Mouse (Mus musculus): ENCODE results near the gene Mov10. TPM values are rescaled to one million over a fixed set of nuclear protein-coding genes. Genes with fewer than 3 reads are reported as not detected.
"Not testable (repeated sequence)": the region's sequence is repeated elsewhere in the genome, so short reads cannot be mapped to it uniquely, and the experiment has no call there.

Gene Mov10
- 10 to 100 TPM; 12.3 to 22.3 TPM for total RNA-seq (2021)
- long read RNA-seq, experiment 1, partial matches to known transcripts: 11 of 13 reads
- long read RNA-seq, experiment 1, other reads (novel, unspliced or antisense): 1 of 13 reads
- long read RNA-seq, experiment 2, partial matches to known transcripts: 1 of 4 reads
- long read RNA-seq, experiment 2, other reads (novel, unspliced or antisense): 1 of 4 reads

GRCm38 (mm10) chr3:104817991-104818748 is at the start of gene Mov10:
Mov10 (minus strand) TSS chr3:104818563.
- DNase-seq: peak; percentile 70 to 82

GRCm38 (mm10) chr3:104866674-104867073 is 48.3 kb upstream of the Mov10 start:
- DNase-seq: not testable (repeated sequence)

DNA sequence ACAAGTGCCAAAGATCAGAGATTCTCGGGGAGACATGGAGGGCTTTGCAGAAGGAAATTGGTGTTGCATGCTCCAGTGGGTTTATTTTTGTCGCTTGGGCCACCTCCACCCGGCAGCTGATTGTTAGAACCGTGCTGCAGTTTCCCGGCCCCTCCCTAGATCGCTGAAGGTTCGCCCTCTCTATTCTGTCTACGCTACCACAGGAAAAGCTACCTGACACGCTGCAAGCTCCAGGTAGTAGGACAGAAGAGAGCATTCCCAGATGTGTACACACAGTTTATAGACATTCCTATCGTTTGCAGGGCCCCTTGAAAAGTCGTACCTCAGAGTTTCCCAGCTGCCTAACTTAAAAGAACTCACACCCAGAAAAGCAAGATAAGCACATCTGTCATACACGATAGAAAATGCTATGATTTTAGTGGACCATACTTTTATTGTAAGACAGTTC is 47.0 kb upstream of the Mov10 start:
- DNase-seq: no peak

DNA sequence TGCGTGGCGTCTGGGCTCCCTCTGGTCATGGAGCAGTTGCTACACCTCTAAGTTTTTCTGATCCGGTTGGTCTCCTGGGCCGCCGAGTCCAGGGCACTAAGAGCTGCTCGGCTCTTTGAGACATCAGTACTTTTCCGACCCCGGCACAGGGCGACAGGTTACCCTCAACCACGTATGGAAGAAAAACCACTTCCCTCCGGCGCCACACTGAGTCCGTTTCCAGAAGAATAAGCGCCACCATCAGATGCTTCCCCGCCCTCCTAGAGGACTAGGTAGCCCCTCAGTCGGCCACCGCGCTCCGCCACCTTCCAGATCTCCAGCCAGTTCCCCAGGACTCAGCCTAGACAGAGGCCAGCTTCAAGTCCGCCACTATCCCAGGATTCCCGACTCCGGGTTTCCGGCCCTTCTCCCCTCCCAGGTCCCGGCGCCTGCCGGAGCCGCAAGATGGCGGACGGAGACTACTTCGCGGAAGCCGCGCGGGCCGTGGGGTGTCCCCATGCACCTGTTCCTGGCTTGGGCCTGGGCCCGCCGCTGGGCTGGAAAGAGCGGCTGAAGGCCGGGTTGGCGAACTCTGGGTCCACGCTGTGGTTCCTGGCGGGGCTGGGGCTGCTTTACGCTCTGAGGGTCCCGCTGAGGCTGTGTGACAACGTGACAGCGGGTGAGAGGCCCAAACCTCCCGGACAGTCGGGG is 46.4 kb upstream of the Mov10 start:
- peak; percentile 95 for DNase-seq

DNA sequence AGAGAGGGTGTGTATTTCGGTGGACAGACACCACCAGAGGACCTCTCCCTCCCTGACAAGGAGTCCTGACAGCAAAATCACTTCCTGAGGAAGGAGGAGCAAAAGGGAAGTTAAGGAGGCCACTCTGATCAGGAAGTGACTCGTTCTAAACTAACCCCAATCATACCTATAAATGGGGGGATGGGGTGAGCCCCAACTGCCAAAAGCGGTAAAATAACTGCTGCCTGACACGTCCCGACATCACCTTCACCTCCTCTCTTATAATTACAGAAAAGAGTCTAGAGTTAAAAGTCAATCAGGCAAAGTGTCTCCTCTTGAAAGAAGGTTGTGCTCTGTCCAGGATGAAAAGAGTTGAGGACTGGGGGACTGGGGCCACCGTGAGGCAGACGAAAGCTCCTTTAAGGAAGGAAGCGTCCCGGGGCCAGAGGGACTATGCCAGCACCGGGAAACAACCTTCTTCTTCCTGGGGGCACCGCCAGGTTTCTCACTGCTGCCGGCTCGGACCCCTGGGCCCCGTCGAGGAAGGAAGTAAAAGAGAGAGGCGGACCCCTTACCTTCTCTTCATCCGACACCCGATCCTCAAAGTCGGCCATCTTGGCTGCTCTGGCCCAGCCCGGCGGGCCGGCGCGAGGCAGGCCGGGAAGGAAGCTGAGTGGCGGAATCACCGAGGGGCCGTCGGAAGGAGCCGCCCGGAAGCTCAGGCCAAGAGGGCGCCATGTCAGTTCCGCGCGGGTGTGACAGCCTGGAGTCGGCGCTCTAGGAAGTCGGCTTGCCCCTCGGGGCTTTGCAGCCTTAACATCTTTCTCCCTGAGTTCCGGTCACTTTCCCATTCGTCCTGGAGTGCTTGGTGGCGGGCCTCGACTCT is 45.7 kb upstream of the Mov10 start, which contains the start of the genes St7l and Capza1:
Gene St7l, plus strand, starts transcription at position 220 of the 865 bp plus-strand sequence.
Gene Capza1, minus strand, starts transcription at position 720 of the 865 bp plus-strand sequence.
- peak; percentile 94 for DNase-seq

DNA sequence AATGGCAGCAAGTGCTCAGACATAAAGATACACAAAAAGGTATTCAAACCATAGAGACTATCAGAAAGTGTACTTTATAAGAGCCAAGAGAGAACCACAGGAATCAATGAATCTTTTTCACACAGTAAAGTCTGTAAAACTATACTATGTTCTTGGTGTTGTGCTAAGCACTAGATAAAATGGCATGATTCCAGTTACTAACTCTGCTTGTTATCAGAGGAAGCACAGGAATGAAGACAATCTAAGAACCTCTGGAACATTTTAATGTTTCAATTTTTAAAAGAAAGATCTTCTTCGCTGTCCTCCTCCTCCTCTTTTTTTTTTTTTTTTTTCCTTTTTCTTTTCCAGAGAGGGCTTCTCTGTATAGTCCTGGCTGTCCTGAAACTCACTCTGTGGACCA is 40.2 kb upstream of the Mov10 start:
- DNase-seq: no peak

DNA sequence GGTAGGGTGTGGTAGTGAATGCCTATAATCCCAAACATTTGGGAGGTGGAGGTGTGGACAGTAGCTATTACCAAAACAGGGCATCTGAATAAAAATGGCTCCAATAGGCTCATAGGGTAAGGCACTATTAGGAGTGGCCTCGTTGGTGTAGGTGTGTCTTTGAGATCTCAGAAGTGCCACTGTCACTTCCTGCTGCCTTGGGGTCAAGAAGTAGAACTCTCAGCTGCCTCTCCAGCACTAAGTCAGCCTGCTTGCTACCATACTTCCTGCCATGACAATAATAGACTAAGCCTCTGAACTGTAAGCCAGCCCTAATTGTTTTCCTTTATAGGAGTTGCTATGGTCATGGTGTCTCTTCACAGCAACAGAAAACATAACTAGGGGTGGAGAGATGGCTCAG is 37.7 kb upstream of the Mov10 start:
- no peak for DNase-seq

DNA sequence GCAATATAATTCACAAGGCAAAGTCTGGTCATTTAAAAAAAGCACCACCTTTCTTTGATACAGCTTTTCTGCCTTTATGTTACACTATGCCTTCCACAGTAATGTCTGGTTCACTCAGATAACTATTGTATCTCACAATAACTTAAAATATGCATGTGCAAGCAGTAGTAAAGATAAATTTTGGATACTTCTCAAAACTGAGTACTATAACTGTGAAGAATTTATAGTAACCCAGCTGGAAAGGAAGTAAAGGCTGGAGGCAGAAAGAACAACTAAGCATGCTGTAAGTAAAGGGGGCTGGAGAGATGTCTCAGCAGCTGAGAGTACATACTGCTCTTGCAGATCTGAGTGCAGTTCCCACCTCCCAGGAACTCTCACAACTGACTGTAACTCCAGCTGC is 36.5 kb upstream of the Mov10 start:
- DNase-seq: no peak

DNA sequence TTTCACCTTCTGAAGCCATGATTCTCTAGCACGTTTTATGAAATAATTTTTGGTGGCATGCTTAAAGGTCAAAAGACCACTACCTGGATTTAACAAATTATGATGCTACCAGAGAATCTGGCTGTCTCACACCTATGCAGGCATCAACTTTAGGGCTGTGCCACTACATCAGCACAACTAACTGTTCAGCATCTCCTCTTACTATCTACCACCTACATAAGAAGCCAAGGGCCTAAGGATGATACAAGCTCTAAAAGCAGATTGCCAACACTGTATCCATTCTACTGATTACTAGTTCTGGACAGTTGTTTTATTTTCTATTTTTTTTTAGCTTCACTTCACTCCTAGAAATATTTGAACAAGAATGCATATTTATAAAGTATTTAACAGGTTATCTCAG is 36.1 kb upstream of the Mov10 start:
- DNase-seq: no peak

DNA sequence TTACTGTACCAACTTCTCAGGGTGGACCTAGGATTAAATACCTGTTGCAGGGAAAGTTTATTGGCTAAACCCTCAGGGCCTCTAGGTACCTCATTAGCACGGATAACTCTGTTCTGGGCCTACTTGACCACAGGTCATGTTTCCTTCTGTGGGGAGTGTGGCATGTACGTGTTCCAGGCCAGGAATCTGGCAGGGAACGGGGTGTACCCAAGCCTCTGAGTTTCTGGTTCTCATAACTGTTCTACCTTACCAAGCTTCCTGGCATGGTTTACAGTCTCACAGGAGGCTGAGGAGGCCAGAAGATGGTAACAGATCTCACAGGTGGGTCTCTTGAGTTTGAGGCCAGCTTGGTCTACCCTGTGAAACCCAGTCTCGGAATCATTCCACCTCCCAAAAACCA is 28.2 kb upstream of the Mov10 start:
- DNase-seq: no peak

GRCm38 (mm10) chr3:104841049-104841448 is 22.7 kb upstream of the Mov10 start:
- no peak for DNase-seq

DNA sequence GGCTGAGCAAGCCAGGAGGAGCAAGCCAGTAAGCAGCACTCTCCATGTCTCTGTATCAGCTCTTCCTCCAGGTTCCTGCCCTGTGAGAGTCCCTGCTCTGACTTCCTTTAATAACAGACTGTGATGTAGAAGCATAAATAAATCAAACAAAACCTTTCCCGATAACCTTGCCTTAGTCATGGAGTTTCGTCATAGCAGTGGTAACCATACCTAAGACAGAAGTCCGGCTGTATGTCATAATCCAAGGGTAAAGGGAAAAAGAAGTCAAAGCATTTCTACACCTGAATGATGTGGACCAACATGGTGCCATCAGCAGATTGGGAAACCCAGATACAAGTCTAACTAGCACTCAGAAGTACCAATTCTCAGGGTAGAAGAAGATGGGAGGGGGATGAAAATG is 17.4 kb upstream of the Mov10 start:
- no peak for DNase-seq

- no peak for DNase-seq
Observed at GRCm38 (mm10) chr3:104822413-104822812, 4.0 kb upstream of the Mov10 start.

DNA sequence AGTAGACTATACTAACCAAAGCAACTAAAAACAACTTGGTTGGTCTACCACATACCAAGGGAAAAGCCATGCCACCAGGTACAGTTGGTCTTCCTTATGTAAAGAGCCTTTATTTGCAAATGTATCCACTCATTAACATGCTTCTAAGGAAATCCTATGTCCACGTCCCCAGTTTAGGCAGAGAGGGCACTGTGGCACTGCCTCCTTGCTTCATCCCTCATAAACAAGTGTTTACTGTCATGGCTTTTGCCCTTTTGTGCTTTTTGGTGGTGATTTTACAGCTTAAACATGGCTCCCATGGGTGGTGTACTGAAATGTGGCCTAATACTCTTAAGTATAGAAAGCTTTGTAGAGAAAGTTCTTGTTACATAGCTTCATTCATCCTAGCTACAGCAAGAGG is 2.1 kb upstream of the Mov10 start:
- DNase-seq: no peak

GRCm38 (mm10) chr3:104818749-104819134 is 379 bp upstream of the Mov10 start:
- no peak for DNase-seq

GRCm38 (mm10) chr3:104817481-104817990 is 827 bp downstream of the Mov10 start:
- peak; percentile 60 to 82 for DNase-seq

GRCm38 (mm10) chr3:104816130-104816529 is 2.2 kb downstream of the Mov10 start:
- DNase-seq: no peak

DNA sequence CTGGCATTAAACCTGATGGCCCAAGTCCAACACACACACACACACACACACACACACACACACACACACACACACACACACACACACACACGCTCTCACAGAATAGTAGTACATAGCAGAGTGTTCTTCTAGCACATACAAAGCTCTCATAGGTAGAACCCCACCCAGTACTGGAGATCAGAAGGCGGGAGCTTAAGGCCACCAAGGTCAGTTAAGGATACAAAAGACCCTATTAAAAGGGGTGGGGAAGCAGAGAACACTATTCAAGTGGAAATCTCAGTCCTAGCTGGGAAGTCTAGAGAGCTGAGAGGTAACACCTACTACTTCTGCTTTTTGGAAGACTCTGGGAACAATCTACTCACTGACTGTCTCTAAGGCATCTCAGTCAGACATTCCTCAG is 3.0 kb downstream of the Mov10 start:
- DNase-seq: no peak

DNA sequence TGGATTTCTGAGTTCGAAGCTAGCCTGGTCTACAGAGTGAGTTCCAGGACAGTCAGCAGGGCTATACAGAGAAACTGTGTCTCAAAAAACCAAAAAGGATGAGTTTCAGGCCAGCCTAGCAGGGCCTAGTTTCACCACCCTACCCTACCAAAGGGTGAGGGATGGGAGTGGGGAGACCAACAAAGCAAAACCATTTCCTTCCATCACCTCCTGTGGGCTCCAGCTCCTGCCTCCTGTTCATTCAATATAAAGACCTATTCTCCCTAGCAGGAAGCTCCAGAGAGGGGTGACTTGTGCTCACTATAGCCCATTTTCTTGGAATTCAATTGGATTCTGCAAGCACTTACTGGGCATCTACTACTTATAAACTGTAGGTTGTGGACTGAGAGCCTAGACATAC is 3.6 kb downstream of the Mov10 start:
- DNase-seq: no peak

DNA sequence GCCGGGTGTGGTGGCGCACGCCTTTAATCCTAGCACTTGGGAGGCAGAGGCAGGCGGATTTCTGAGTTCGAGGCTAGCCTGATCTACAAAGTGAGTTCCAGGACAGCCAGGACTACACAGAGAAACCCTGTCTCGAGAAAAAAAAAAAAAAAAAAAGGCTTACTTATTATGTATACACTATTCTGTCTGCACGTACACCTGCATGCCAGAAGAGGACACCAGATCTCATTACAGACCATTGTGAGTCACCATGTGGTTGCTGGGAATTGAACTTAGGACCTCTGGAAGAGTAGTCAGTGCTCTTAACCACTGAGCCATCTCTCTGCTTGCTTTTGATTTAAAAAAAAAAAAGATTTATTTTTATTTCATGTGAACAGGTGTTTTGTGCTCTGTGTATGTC is 5.1 kb downstream of the Mov10 start:
- not testable (repeated sequence) for DNase-seq

- DNase-seq: no peak
Observed at GRCm38 (mm10) chr3:104812254-104812653, 6.1 kb downstream of the Mov10 start.

DNA sequence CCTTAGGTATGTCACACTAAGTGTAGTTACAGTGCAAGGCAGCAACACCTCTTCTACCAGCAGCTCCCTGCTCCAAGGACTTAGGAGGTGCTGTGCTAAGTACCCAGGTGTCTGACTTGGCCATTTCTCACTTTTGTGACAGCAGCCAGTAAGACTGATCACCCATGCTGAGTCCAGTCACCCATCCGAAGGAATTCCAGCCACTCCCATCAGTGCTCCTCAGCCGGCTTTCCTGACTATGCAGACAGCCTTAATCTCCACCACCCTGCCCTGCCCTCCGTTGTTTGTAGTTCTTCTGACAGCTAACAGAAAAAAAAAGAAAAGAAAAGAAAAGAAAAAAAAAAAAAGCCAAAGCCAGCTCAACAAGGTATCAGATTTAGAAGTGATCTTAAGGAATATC is 6.6 kb downstream of the Mov10 start:
- DNase-seq: no peak
